ENCODE assay signal across 31 mouse cellular contexts in genomic region chr14:75102956-75103355, GRCm38 (mm10). TPM values are rescaled to one million over a fixed set of nuclear protein-coding genes. Genes with fewer than 3 reads are reported as not detected.
DNase-seq lines count a peak whose midpoint lies in the region; ATAC-seq and TF ChIP-seq lines count a peak whose summit lies in the region.
"Had no signal": no experiment of that assay in that cellular context is flagged by ENCODE, and none has a peak within 500 bp of the region (broad histone marks: within the 10 kb centered on the region; RNA-seq: fewer than 3 reads in every experiment).

No protein-coding gene starts in this region.

- no peak overlapping the region for H3K4me3 ChIP-seq in thymus, adult 2 months (ENCODE audit: control insufficient read depth, insufficient read depth, low read length)
- no peak overlapping the region for H3K4me3 ChIP-seq in MEL (ENCODE audit: control insufficient read depth in 1 of 2, insufficient read depth in 1 of 2, low read depth in 2 of 2, low read length in 2 of 2)
- no peak overlapping the region for H3K4me3 ChIP-seq in midbrain, embryonic 14.5 days (replicated peaks; ENCODE audit: low read depth, low read length)
- H3K4me3 ChIP-seq: embryonic facial prominence, embryonic 12.5 days; embryonic facial prominence, embryonic 15.5 days; forebrain, embryonic 12.5 days; forebrain, embryonic 15.5 days; heart, embryonic 10.5 days; heart, embryonic 13.5 days had no signal

- no peaks in the 10 kb centered on the region for H3K36me3 ChIP-seq in thymus, adult 2 months (ENCODE audit: control insufficient read depth, insufficient read depth, low read length)
- no peaks in the 10 kb centered on the region for H3K36me3 ChIP-seq in MEL (ENCODE audit: control insufficient read depth in 1 of 2, insufficient read depth in 2 of 2, low read length in 2 of 2)
- H3K36me3 ChIP-seq in midbrain, embryonic 14.5 days (ENCODE audit: control insufficient read depth, insufficient read depth, low read length): no peaks in the 10 kb centered on the region
- H3K36me3 ChIP-seq: embryonic facial prominence, embryonic 12.5 days; embryonic facial prominence, embryonic 15.5 days; forebrain, embryonic 12.5 days; forebrain, embryonic 15.5 days; heart, embryonic 10.5 days; heart, embryonic 13.5 days had no signal

- H3K4me1 ChIP-seq in thymus, adult 2 months (replicated peaks; ENCODE audit: control insufficient read depth, insufficient read depth, low read length): no peaks in the 10 kb centered on the region
- no peaks in the 10 kb centered on the region for H3K4me1 ChIP-seq in MEL (ENCODE audit: control insufficient read depth in 1 of 2, insufficient read depth in 2 of 2, low read length in 2 of 2)
- no peaks in the 10 kb centered on the region for H3K4me1 ChIP-seq in midbrain, embryonic 14.5 days (ENCODE audit: control insufficient read depth, insufficient read depth, low read length)
- H3K4me1 ChIP-seq: embryonic facial prominence, embryonic 12.5 days; embryonic facial prominence, embryonic 15.5 days; forebrain, embryonic 12.5 days; forebrain, embryonic 15.5 days; heart, embryonic 10.5 days; heart, embryonic 13.5 days had no signal

- ATAC-seq in granulocyte monocyte progenitor cell, adult 5-6 weeks (replicated peaks; ENCODE audit: poor library complexity, severe bottlenecking): peak; percentile 48
- ATAC-seq in midbrain, embryonic 14.5 days (ENCODE audit: low FRiP score, low TSS enrichment): no peak
- ATAC-seq: forebrain, embryonic 15.5 days; hindbrain, postnatal 0 days; inflammation-experienced regulatory T-cells, adult 6 months; Patski had no signal

- 70% methylated on average over 5 of the region's 5 CpGs for WGBS in thymus, adult 2 months
- 90% methylated on average over 5 of the region's 5 CpGs for WGBS in midbrain, embryonic 14.5 days

- no peak overlapping the region for H3K4me2 ChIP-seq in midbrain, embryonic 14.5 days (ENCODE audit: low read length)
- H3K4me2 ChIP-seq: embryonic facial prominence, embryonic 12.5 days; embryonic facial prominence, embryonic 15.5 days; forebrain, embryonic 12.5 days; forebrain, embryonic 15.5 days; heart, embryonic 13.5 days; hindbrain, embryonic 14.5 days had no signal

- TF ChIP-seq EP300 in MEL (IDR thresholded peaks at IDR 0.05; ENCODE audit: low read depth in 1 of 2, low read length in 2 of 2): no peak

- no peak for TF ChIP-seq RAD21 in MEL (IDR thresholded peaks at IDR 0.05; ENCODE audit: low read depth, low read length)

- no peaks in the 10 kb centered on the region for H3K79me2 ChIP-seq in MEL (ENCODE audit: control insufficient read depth, insufficient read depth, low read length, poor library complexity)

- TF ChIP-seq POLR2A in thymus, adult 2 months (IDR thresholded peaks at IDR 0.05; ENCODE audit: control insufficient read depth, extremely low read depth, insufficient read depth, low read length, poor library complexity): no peak
- no peak for TF ChIP-seq POLR2A in MEL (IDR thresholded peaks at IDR 0.05; ENCODE audit: control insufficient read depth in 1 of 2, insufficient read depth in 1 of 2, low read depth in 1 of 2, low read length in 2 of 2, poor library complexity in 1 of 2)

- no peak overlapping the region for H3K9ac ChIP-seq in MEL (ENCODE audit: control insufficient read depth, low read depth, low read length, poor library complexity, severe bottlenecking)
- no peak overlapping the region for H3K9ac ChIP-seq in midbrain, embryonic 14.5 days (replicated peaks; ENCODE audit: low read length)
- H3K9ac ChIP-seq: embryonic facial prominence, embryonic 12.5 days; embryonic facial prominence, embryonic 15.5 days; forebrain, embryonic 12.5 days; forebrain, embryonic 15.5 days; heart, embryonic 13.5 days; hindbrain, embryonic 14.5 days had no signal

- no peaks in the 10 kb centered on the region for H3K9me3 ChIP-seq in MEL (replicated peaks; ENCODE audit: insufficient read depth, low read length)
- H3K9me3 ChIP-seq in midbrain, embryonic 14.5 days (ENCODE audit: control insufficient read depth, low read length): no peaks in the 10 kb centered on the region
- H3K9me3 ChIP-seq: embryonic facial prominence, embryonic 12.5 days; embryonic facial prominence, embryonic 15.5 days; forebrain, embryonic 12.5 days; forebrain, embryonic 15.5 days; heart, embryonic 10.5 days had no signal

- DNase-seq in thymus, adult 2 months: peak; percentile 12
- no peak for DNase-seq in thymus, postnatal 10 days (ENCODE audit: low spot score in 2 of 2)
- peak; percentile 16 for DNase-seq in MEL (ENCODE audit: low read depth, low spot score)
- DNase-seq in thymus, postnatal 25 days: peak; percentile 13
- no peak for DNase-seq in lung, postnatal 14 days
- no peak for DNase-seq in cerebellum, adult 18-20 months
- DNase-seq in midbrain, embryonic 14.5 days: no peak
- DNase-seq: adrenal gland, postnatal 10 days; adrenal gland, postnatal 36 days; cerebellum, adult 2 months; cerebellum, adult 9-11 months; cerebellum, postnatal 25 days; gastrocnemius, postnatal 25 days; heart, adult 18-20 months; heart, postnatal 14 days; heart, postnatal 4 days had no signal

- H3K27ac ChIP-seq in thymus, adult 2 months (ENCODE audit: control insufficient read depth, insufficient read depth, low read length): no peak overlapping the region
- H3K27ac ChIP-seq in MEL (ENCODE audit: control insufficient read depth, low read depth, low read length): no peak overlapping the region
- no peak overlapping the region for H3K27ac ChIP-seq in midbrain, embryonic 14.5 days (replicated peaks; ENCODE audit: low read depth, low read length)
- H3K27ac ChIP-seq: embryonic facial prominence, embryonic 12.5 days; embryonic facial prominence, embryonic 15.5 days; forebrain, embryonic 12.5 days; forebrain, embryonic 15.5 days; heart, embryonic 10.5 days; heart, embryonic 13.5 days; hindbrain, embryonic 14.5 days; hindbrain, postnatal 0 days had no signal

- H3K27me3 ChIP-seq in thymus, adult 2 months (ENCODE audit: control insufficient read depth, insufficient read depth, low read length): no peaks in the 10 kb centered on the region
- H3K27me3 ChIP-seq in MEL (ENCODE audit: control insufficient read depth in 1 of 2, insufficient read depth in 2 of 2, low read length in 2 of 2): peaks cover 2 to 4% of the 10 kb centered on the region in 2 experiments; a peak in 3 of 4 replicates
- no peaks in the 10 kb centered on the region for H3K27me3 ChIP-seq in midbrain, embryonic 14.5 days (ENCODE audit: control insufficient read depth, insufficient read depth, low read length)
- H3K27me3 ChIP-seq: embryonic facial prominence, embryonic 12.5 days; embryonic facial prominence, embryonic 15.5 days; forebrain, embryonic 12.5 days; forebrain, embryonic 15.5 days; heart, embryonic 13.5 days had no signal

- TF ChIP-seq CTCF in thymus, adult 2 months (IDR thresholded peaks at IDR 0.05; ENCODE audit: borderline replicate concordance, control insufficient read depth, extremely low read depth, insufficient read depth, low read length, poor library complexity): no peak
- no peak for TF ChIP-seq CTCF in MEL (IDR thresholded peaks at IDR 0.05 in 2 of 3, conservative IDR thresholded peaks at IDR 0.05 in 1 of 3; ENCODE audit: control insufficient read depth in 1 of 3, insufficient read depth in 1 of 3, low read depth in 2 of 3, low read length in 3 of 3, poor library complexity in 1 of 3, severe bottlenecking in 1 of 3)

TF ChIP-seq in MEL, 35 proteins besides CTCF, POLR2A, EP300 and RAD21:
- TF ChIP-seq MAZ (IDR thresholded peaks at IDR 0.05; ENCODE audit: low read depth, low read length) (no peak), ZC3H11A (IDR thresholded peaks at IDR 0.05; ENCODE audit: low read depth, low read length) (no peak), MAX (IDR thresholded peaks at IDR 0.05; ENCODE audit: low read length) (no peak), POLR2AphosphoS5 (IDR thresholded peaks at IDR 0.05; ENCODE audit: borderline replicate concordance, low read depth, low read length) (no peak), KAT2A (conservative IDR thresholded peaks at IDR 0.05; ENCODE audit: low read depth, low read length) (no peak), USF1 (IDR thresholded peaks at IDR 0.05; ENCODE audit: low read depth, low read length) (no peak), MAFK (IDR thresholded peaks at IDR 0.05; ENCODE audit: borderline replicate concordance, low read depth, low read length) (no peak)

RNA-seq across cellular contexts. Expression of gene Lrrc63, which starts 27.7 kb away (rescaled TPM):
- 0.04 TPM in 1 of 2 replicates, not detected in the other for polyA plus RNA-seq in thymus, adult 2 months (2012; rRNA removed)
- total RNA-seq in MEL (2012; rRNA removed): not detected in 2 replicates
- not detected for polyA plus RNA-seq in MEL (2012; ENCODE audit: insufficient read depth in 1 of 2, insufficient read length in 2 of 2, low read depth in 1 of 2, low replicate concordance in 2 of 2, missing spikeins in 1 of 2)
- not detected in 2 replicates for total RNA-seq in granulocyte monocyte progenitor cell, adult 5-6 weeks (2014; fragmentation: Nextera tagmentation)
- not detected in 2 replicates for total RNA-seq in granulocyte monocyte progenitor cell, adult 5-6 weeks (2017)
- 0.08 TPM in 1 of 2 replicates, not detected in the other for polyA plus RNA-seq in midbrain, embryonic 14.5 days (2014; fragmentation: Nextera tagmentation; extraction: Ambion mirVana)
- total RNA-seq: adrenal gland, adult 18-20 months; adrenal gland, postnatal 10 days; adrenal gland, postnatal 36 days; common myeloid progenitor, adult 5-6 weeks; gastrocnemius, adult 8-10 months; gastrocnemius, postnatal 25 days; heart, adult 18-20 months; heart, postnatal 14 days; heart, postnatal 4 days; hindbrain, postnatal 0 days had no signal
- polyA plus RNA-seq: C2C12; embryonic facial prominence, embryonic 12.5 days; embryonic facial prominence, embryonic 15.5 days; forebrain, embryonic 15.5 days; hindbrain, embryonic 14.5 days; inflammation-experienced regulatory T-cells, adult 6 months; Patski had no signal

RNA-seq across cellular contexts. Expression of gene Lcp1, which starts 27.9 kb away (rescaled TPM):
- 62.8 and 71.2 TPM in 2 replicates for polyA plus RNA-seq in thymus, adult 2 months (2012; rRNA removed)
- 11.0 and 23.7 TPM in 2 replicates for total RNA-seq in MEL (2012; rRNA removed)
- 10 to 100 TPM in 1 of 2 experiments, not detected in 1; 20.3 TPM for polyA plus RNA-seq in MEL (2012; ENCODE audit: insufficient read depth in 1 of 2, insufficient read length in 2 of 2, low read depth in 1 of 2, low replicate concordance in 2 of 2, missing spikeins in 1 of 2)
- total RNA-seq in granulocyte monocyte progenitor cell, adult 5-6 weeks (2014; fragmentation: Nextera tagmentation): 450 and 461 TPM in 2 replicates
- 316 and 346 TPM in 2 replicates for total RNA-seq in granulocyte monocyte progenitor cell, adult 5-6 weeks (2017)
- 5.1 and 19.0 TPM in 2 replicates for polyA plus RNA-seq in midbrain, embryonic 14.5 days (2014; fragmentation: Nextera tagmentation; extraction: Ambion mirVana)

Comparison
In these comparisons a context has a peak if more than half of its experiments do, and no peak if none do; other contexts are left out.
1. DNase-seq: peak in thymus, adult 2 months (single experiment), MEL (single experiment) and thymus, postnatal 25 days (single experiment); none in thymus, postnatal 10 days (0 of 2), lung, postnatal 14 days (single experiment), cerebellum, adult 18-20 months (0 of 2) and midbrain, embryonic 14.5 days (single experiment).